Comparison of ENCODE assay signal across 21 mouse cellular contexts in the genomic region with DNA sequence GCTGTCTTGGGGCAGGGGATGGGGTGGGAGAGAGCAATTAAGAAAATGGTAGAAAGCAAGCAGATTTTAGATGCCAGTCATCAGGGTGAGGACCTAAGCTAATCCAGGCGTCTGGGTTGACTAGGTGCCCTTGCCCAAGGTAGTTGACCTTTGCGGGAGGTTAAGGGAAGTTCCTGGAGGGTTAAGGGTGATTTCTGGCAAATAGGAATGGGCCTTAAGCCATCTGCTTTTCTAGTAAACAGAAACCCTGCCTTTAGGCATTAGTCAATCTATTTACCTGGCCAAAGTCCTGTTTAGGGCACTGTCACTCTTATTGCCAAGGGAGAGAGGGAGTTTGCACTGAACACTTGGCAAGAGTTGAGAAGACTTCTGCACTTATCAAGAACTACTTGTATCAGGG. TPM values are rescaled to one million over a fixed set of nuclear protein-coding genes. Genes with fewer than 3 reads are reported as not detected.
DNase-seq lines count a peak whose midpoint lies in the region; ATAC-seq and TF ChIP-seq lines count a peak whose summit lies in the region.
"Had no signal": no experiment of that assay in that cellular context is flagged by ENCODE, and none has a peak within 500 bp of the region (broad histone marks: within the 10 kb centered on the region; RNA-seq: fewer than 3 reads in every experiment).

No protein-coding gene starts in this region.

- H3K4me2 ChIP-seq in kidney, embryonic 14.5 days (replicated peaks; ENCODE audit: low read depth, low read length) = no peak overlapping the region
- no peak overlapping the region for H3K4me2 ChIP-seq in liver, embryonic 13.5 days
- no peak overlapping the region for H3K4me2 ChIP-seq in liver, embryonic 16.5 days (ENCODE audit: low read depth, low read length)
- H3K4me2 ChIP-seq in stomach, postnatal 0 days (replicated peaks; ENCODE audit: low read depth) = no peak overlapping the region
- H3K4me2 ChIP-seq: forebrain, embryonic 13.5 days; heart, embryonic 13.5 days had no signal

- no peaks in the 10 kb centered on the region for H3K27me3 ChIP-seq in kidney, embryonic 14.5 days (ENCODE audit: control insufficient read depth, insufficient read depth, low read length)
- no peaks in the 10 kb centered on the region for H3K27me3 ChIP-seq in liver, embryonic 13.5 days
- H3K27me3 ChIP-seq in liver, embryonic 16.5 days (ENCODE audit: control insufficient read depth, insufficient read depth, low read depth, low read length) = no peaks in the 10 kb centered on the region
- no peaks in the 10 kb centered on the region for H3K27me3 ChIP-seq in stomach, postnatal 0 days (ENCODE audit: control insufficient read depth, insufficient read depth, low read length)
- H3K27me3 ChIP-seq: forebrain, embryonic 13.5 days; heart, embryonic 13.5 days had no signal

- H3K4me3 ChIP-seq in kidney, embryonic 14.5 days (ENCODE audit: low read length) = no peak overlapping the region
- H3K4me3 ChIP-seq in liver, embryonic 13.5 days (replicated peaks) = no peak overlapping the region
- no peak overlapping the region for H3K4me3 ChIP-seq in liver, embryonic 16.5 days (ENCODE audit: low read depth, low read length)
- no peak overlapping the region for H3K4me3 ChIP-seq in stomach, postnatal 0 days (ENCODE audit: low read depth, low read length)
- H3K4me3 ChIP-seq: embryonic facial prominence, embryonic 10.5 days; forebrain, embryonic 13.5 days; gastrocnemius, adult 2 months; heart, embryonic 13.5 days had no signal

- no peak for TF ChIP-seq CTCF in stomach, postnatal 0 days (IDR thresholded peaks at IDR 0.05; ENCODE audit: low read depth)

- no peaks in the 10 kb centered on the region for H3K4me1 ChIP-seq in kidney, embryonic 14.5 days (ENCODE audit: control insufficient read depth, insufficient read depth, low read length)
- H3K4me1 ChIP-seq in liver, embryonic 13.5 days (replicated peaks) = 0 out of 2 replicates have a peak, but pooled peaks cover 5% of the 10 kb centered on the region
- H3K4me1 ChIP-seq in liver, embryonic 16.5 days (ENCODE audit: control insufficient read depth, low read depth, low read length) = no peaks in the 10 kb centered on the region
- H3K4me1 ChIP-seq in stomach, postnatal 0 days (replicated peaks; ENCODE audit: control insufficient read depth, insufficient read depth) = no peaks in the 10 kb centered on the region
- H3K4me1 ChIP-seq: embryonic facial prominence, embryonic 10.5 days; forebrain, embryonic 13.5 days; heart, embryonic 13.5 days had no signal

- TF ChIP-seq EP300 in stomach, postnatal 0 days (optimal IDR thresholded peaks at IDR 0.05) = no peak

- WGBS in kidney, embryonic 14.5 days = 53% methylated on average over 2 of the region's 2 CpGs
- 58% methylated on average over 2 of the region's 2 CpGs for WGBS in liver, embryonic 13.5 days (ENCODE audit: insufficient replicate concordance)
- WGBS in liver, embryonic 16.5 days (ENCODE audit: insufficient replicate concordance) = 61% methylated on average over 2 of the region's 2 CpGs
- 75% methylated on average over 2 of the region's 2 CpGs for WGBS in stomach, postnatal 0 days

- H3K36me3 ChIP-seq in kidney, embryonic 14.5 days (ENCODE audit: control insufficient read depth, insufficient read depth, low read length) = peaks cover 7% of the 10 kb centered on the region
- H3K36me3 ChIP-seq in liver, embryonic 13.5 days = peaks cover 40% of the 10 kb centered on the region
- H3K36me3 ChIP-seq in liver, embryonic 16.5 days (ENCODE audit: control insufficient read depth, insufficient read depth) = peaks cover 22% of the 10 kb centered on the region
- H3K36me3 ChIP-seq in stomach, postnatal 0 days (ENCODE audit: control insufficient read depth, insufficient read depth, low read length) = 0 out of 2 replicates have a peak, but pooled peaks cover 3% of the 10 kb centered on the region
- H3K36me3 ChIP-seq: G1E had no signal

- H3K27ac ChIP-seq in kidney, embryonic 14.5 days (ENCODE audit: low read depth, low read length) = no peak overlapping the region
- H3K27ac ChIP-seq in liver, embryonic 13.5 days = peak overlapping the region; percentile 18
- no peak overlapping the region for H3K27ac ChIP-seq in liver, embryonic 16.5 days (ENCODE audit: low read length)
- no peak overlapping the region for H3K27ac ChIP-seq in stomach, postnatal 0 days (replicated peaks)
- H3K27ac ChIP-seq: embryonic facial prominence, embryonic 10.5 days; forebrain, embryonic 13.5 days; gastrocnemius, adult 2 months; heart, embryonic 13.5 days had no signal

- peak; percentile 13 to 61 for DNase-seq in kidney, adult 8-10 months
- DNase-seq in liver, embryonic 13.5 days = no peak
- no peak for DNase-seq in liver
- DNase-seq in stomach, postnatal 0 days (ENCODE audit: low spot score) = no peak
- DNase-seq in left cerebral cortex, adult 8-10 months (ENCODE audit: low spot score in 2 of 2) = no peak
- DNase-seq: adrenal gland, adult 8-10 months; adrenal gland, postnatal 36 days; cerebellum, adult 2 months; cerebellum, postnatal 10 days; forebrain, postnatal 0 days; gastrocnemius, adult 2 months; gastrocnemius, postnatal 25 days; heart, postnatal 36 days had no signal

- H3K9ac ChIP-seq in kidney, embryonic 14.5 days (ENCODE audit: low read depth, low read length) = no peak overlapping the region
- no peak overlapping the region for H3K9ac ChIP-seq in liver, embryonic 13.5 days
- H3K9ac ChIP-seq in liver, embryonic 16.5 days (ENCODE audit: low read depth, low read length) = no peak overlapping the region
- H3K9ac ChIP-seq in stomach, postnatal 0 days (ENCODE audit: low read length) = no peak overlapping the region
- H3K9ac ChIP-seq: forebrain, embryonic 13.5 days; forebrain, postnatal 0 days; heart, embryonic 13.5 days had no signal

- H3K9me3 ChIP-seq in kidney, embryonic 14.5 days (ENCODE audit: control insufficient read depth, low read length) = no peaks in the 10 kb centered on the region
- no peaks in the 10 kb centered on the region for H3K9me3 ChIP-seq in liver, embryonic 13.5 days (replicated peaks)
- no peaks in the 10 kb centered on the region for H3K9me3 ChIP-seq in liver, embryonic 16.5 days (replicated peaks; ENCODE audit: control insufficient read depth, low read length)
- H3K9me3 ChIP-seq in stomach, postnatal 0 days (ENCODE audit: control insufficient read depth, low read length) = no peaks in the 10 kb centered on the region
- H3K9me3 ChIP-seq: embryonic facial prominence, embryonic 10.5 days; forebrain, embryonic 13.5 days; G1E; heart, embryonic 13.5 days had no signal

- no peak for ATAC-seq in kidney, embryonic 14.5 days (ENCODE audit: low FRiP score, low TSS enrichment)
- ATAC-seq in liver, embryonic 13.5 days (ENCODE audit: low read depth) = 0 out of 2 replicates have a peak, but pooled peaks have one; percentile 26
- peak; percentile 79 for ATAC-seq in liver, embryonic 16.5 days (ENCODE audit: low read depth)
- peak; percentile 63; the same call in 1 of the 2 replicates for ATAC-seq in stomach, postnatal 0 days (ENCODE audit: low FRiP score, low TSS enrichment)
- ATAC-seq: forebrain, embryonic 13.5 days; forebrain, postnatal 0 days had no signal

RNA-seq across cellular contexts. Expression of a gene that starts 25.4 kb away (rescaled TPM):
- polyA plus RNA-seq in kidney, embryonic 14.5 days (2014; fragmentation: Nextera tagmentation; extraction: Ambion mirVana) = 22.9 and 23.0 TPM in 2 replicates
- 33.6 and 41.1 TPM in 2 replicates for polyA plus RNA-seq in liver, embryonic 13.5 days (2015; fragmentation: Nextera tagmentation; extraction: Ambion mirVana)
- polyA plus RNA-seq in liver, embryonic 16.5 days (2015; fragmentation: Nextera tagmentation; extraction: Ambion mirVana) = 39.7 and 41.2 TPM in 2 replicates
- 49.7 and 51.2 TPM in 2 replicates for polyA plus RNA-seq in stomach, postnatal 0 days (2015; fragmentation: Nextera tagmentation; extraction: Ambion mirVana)
- total RNA-seq in left cerebral cortex, adult 8-10 months (2022) = 10 to 100 TPM; 12.5 to 14.0 (median 13.4) TPM

RNA-seq across cellular contexts. Expression of a gene that starts 25.5 kb away (rescaled TPM):
- 216 and 230 TPM in 2 replicates for polyA plus RNA-seq in kidney, embryonic 14.5 days (2014; fragmentation: Nextera tagmentation; extraction: Ambion mirVana)
- polyA plus RNA-seq in liver, embryonic 13.5 days (2015; fragmentation: Nextera tagmentation; extraction: Ambion mirVana) = 351 and 380 TPM in 2 replicates
- 235 and 271 TPM in 2 replicates for polyA plus RNA-seq in liver, embryonic 16.5 days (2015; fragmentation: Nextera tagmentation; extraction: Ambion mirVana)
- polyA plus RNA-seq in stomach, postnatal 0 days (2015; fragmentation: Nextera tagmentation; extraction: Ambion mirVana) = 103 and 113 TPM in 2 replicates
- 10 to 100 TPM; 44.6 to 59.7 (median 56.6) TPM for total RNA-seq in left cerebral cortex, adult 8-10 months (2022)

RNA-seq across cellular contexts. Expression of a gene that starts 52.8 kb away (rescaled TPM):
- polyA plus RNA-seq in kidney, embryonic 14.5 days (2014; fragmentation: Nextera tagmentation; extraction: Ambion mirVana) = 0.15 and 0.27 TPM in 2 replicates
- 0.09 TPM in 1 of 2 replicates, not detected in the other for polyA plus RNA-seq in liver, embryonic 13.5 days (2015; fragmentation: Nextera tagmentation; extraction: Ambion mirVana)
- not detected in 2 replicates for polyA plus RNA-seq in liver, embryonic 16.5 days (2015; fragmentation: Nextera tagmentation; extraction: Ambion mirVana)
- 5.2 and 6.2 TPM in 2 replicates for polyA plus RNA-seq in stomach, postnatal 0 days (2015; fragmentation: Nextera tagmentation; extraction: Ambion mirVana)
- 1 to 10 TPM in 2 of 4 experiments, under 1 TPM in 2; 0.63 to 1.3 (median 0.99) TPM for total RNA-seq in left cerebral cortex, adult 8-10 months (2022)
- total RNA-seq: G1E; granulocyte monocyte progenitor cell, adult 5-6 weeks had no signal
- polyA plus RNA-seq: G1E; heart, postnatal 0 days had no signal

Comparison
In these comparisons a context has a peak if more than half of its experiments do, and no peak if none do; other contexts are left out.
1. DNase-seq: peak in kidney, adult 8-10 months (2 of 2); none in liver, embryonic 13.5 days (single experiment), liver (single experiment), stomach, postnatal 0 days (single experiment) and left cerebral cortex, adult 8-10 months (0 of 2).